Mouse (Mus musculus) lung, adult 2 months (tissue): ENCODE results near the gene Pds5b.

Experiments
- CTCF ChIP-seq: fragments of 200-500 bp; IDR thresholded peaks from 2 replicates; pipeline ENCODE4 v1.5.1; 2011; ENCODE audit warnings: mild to moderate bottlenecking, low read length, control low read depth; ENCODE audit not compliant: insufficient read depth
- POLR2A ChIP-seq: fragments of 200-500 bp; IDR thresholded peaks from 2 replicates; pipeline ENCODE4 v1.6.1; 2011; ENCODE audit warnings: low read depth, mild to moderate bottlenecking, control low read depth, low read length, borderline replicate concordance; ENCODE audit errors: extremely low read depth

DNA sequence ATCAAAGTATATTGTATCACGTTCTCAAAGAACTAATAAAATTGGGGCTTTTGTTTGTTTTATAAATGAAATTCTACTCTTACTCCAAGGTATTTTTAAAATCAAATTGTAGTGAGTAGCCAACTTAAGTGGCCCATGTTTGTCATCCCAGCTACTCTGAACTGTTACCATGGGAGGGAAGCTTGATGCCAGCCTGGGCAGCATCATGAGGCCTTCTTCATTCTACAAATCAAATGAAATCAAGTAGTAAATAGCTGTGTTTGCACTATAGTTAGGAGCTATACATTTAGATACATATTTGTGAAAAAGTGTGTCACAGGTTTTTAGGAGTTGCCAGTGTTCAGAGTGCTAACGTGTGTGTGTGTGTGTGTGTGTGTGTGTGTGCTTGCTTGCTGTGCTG is 126.5 kb downstream of the Pds5b start:
- TF ChIP-seq CTCF, result no peak
- no peak for TF ChIP-seq POLR2A
